Comparison of ENCODE assay signal across 23 mouse cellular contexts in the genomic region with DNA sequence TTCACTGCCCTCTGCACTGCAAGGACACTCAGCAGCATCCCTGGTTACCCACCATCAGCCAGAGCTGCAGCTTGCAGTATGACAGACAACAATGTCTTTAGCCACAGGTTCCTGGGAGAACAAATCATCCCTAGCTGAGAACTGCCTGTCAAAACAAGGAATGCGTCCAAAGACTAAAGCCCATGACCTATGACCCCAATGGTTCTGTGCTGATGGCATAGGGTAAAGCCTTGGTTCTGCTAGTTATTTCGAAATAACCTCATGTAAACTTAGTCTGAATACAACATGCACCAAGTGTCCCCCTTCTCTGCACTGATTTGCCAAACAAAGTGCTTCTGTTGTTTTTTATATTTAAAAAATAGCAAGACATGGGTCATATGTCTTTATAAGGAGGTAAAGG.
DNase-seq lines count a peak whose midpoint lies in the region; ATAC-seq and TF ChIP-seq lines count a peak whose summit lies in the region.
"Had no signal": no experiment of that assay in that cellular context is flagged by ENCODE, and none has a peak within 500 bp of the region (broad histone marks: within the 10 kb centered on the region; RNA-seq: fewer than 3 reads in every experiment).

No protein-coding gene starts in this region.

- peak; percentile 57 for DNase-seq in liver, adult 2 months (ENCODE audit: extremely low read depth, low read depth, low spot score)
- no peak for DNase-seq in spleen, adult 2 months (ENCODE audit: low read depth in 1 of 2, low spot score in 2 of 2)
- no peak for DNase-seq in spleen, postnatal 10 days (ENCODE audit: low spot score in 2 of 2)
- DNase-seq in gastrocnemius, postnatal 4 days (ENCODE audit: low spot score in 2 of 2): no peak
- DNase-seq: cerebellum, adult 18-20 months; cerebellum, adult 9-10 months; cerebellum, postnatal 14 days; forebrain, postnatal 0 days; gastrocnemius, postnatal 14 days; heart, adult 18-20 months; heart, postnatal 10 days; heart, postnatal 36 days had no signal

- H3K9me3 ChIP-seq in liver, embryonic 12.5 days (replicated peaks): no peaks in the 10 kb centered on the region
- H3K9me3 ChIP-seq: heart, embryonic 12.5 days; heart, embryonic 15.5 days; hindbrain, embryonic 10.5 days; hindbrain, embryonic 13.5 days had no signal

- no peak overlapping the region for H3K27ac ChIP-seq in liver, adult 2 months (replicated peaks; ENCODE audit: insufficient read depth, low read depth, low read length)
- H3K27ac ChIP-seq in liver, embryonic 12.5 days: no peak overlapping the region
- 0 out of 2 replicates have a peak overlapping the region, but pooled peaks have one; percentile 50 for H3K27ac ChIP-seq in spleen, adult 2 months (ENCODE audit: insufficient read depth, low read length)
- H3K27ac ChIP-seq in bone marrow macrophage, adult 2 months (ENCODE audit: insufficient read depth, low read depth, low read length): peak overlapping the region; percentile 93
- H3K27ac ChIP-seq in macrophage: peak overlapping the region; percentile 83
- H3K27ac ChIP-seq: gastrocnemius, adult 2 months; heart, embryonic 15.5 days; hindbrain, embryonic 10.5 days; hindbrain, embryonic 13.5 days had no signal

- no peaks in the 10 kb centered on the region for H3K36me3 ChIP-seq in liver, adult 2 months (ENCODE audit: control insufficient read depth, insufficient read depth, low read length)
- no peaks in the 10 kb centered on the region for H3K36me3 ChIP-seq in liver, embryonic 12.5 days
- H3K36me3 ChIP-seq in spleen, adult 2 months (ENCODE audit: control insufficient read depth, insufficient read depth, low read length): no peaks in the 10 kb centered on the region
- H3K36me3 ChIP-seq in macrophage (ENCODE audit: inconsistent target): no peaks in the 10 kb centered on the region
- H3K36me3 ChIP-seq: heart, embryonic 12.5 days; heart, embryonic 15.5 days; hindbrain, embryonic 10.5 days; hindbrain, embryonic 13.5 days had no signal

- H3K4me3 ChIP-seq in liver, adult 2 months (ENCODE audit: insufficient read depth, low read depth, low read length): no peak overlapping the region
- no peak overlapping the region for H3K4me3 ChIP-seq in liver, embryonic 12.5 days
- H3K4me3 ChIP-seq in spleen, adult 2 months (ENCODE audit: extremely low read depth, insufficient read depth, insufficient read length): no peak overlapping the region
- no peak overlapping the region for H3K4me3 ChIP-seq in bone marrow macrophage, adult 2 months (ENCODE audit: insufficient read depth, low read length)
- H3K4me3 ChIP-seq in macrophage (ENCODE audit: inconsistent target): no peak overlapping the region
- H3K4me3 ChIP-seq: gastrocnemius, adult 2 months; heart, embryonic 12.5 days; heart, embryonic 15.5 days; hindbrain, embryonic 10.5 days; hindbrain, embryonic 13.5 days had no signal

- peaks cover 4% of the 10 kb centered on the region; the same call in 1 of the 2 replicates for H3K4me1 ChIP-seq in liver, adult 2 months (ENCODE audit: control insufficient read depth, insufficient read depth, low read length)
- no peaks in the 10 kb centered on the region for H3K4me1 ChIP-seq in liver, embryonic 12.5 days
- peaks cover 51% of the 10 kb centered on the region for H3K4me1 ChIP-seq in spleen, adult 2 months (ENCODE audit: control insufficient read depth, insufficient read depth, insufficient read length)
- H3K4me1 ChIP-seq in bone marrow macrophage, adult 2 months (ENCODE audit: control insufficient read depth, insufficient read depth, low read length): peaks cover 80% of the 10 kb centered on the region
- H3K4me1 ChIP-seq: heart, embryonic 12.5 days; heart, embryonic 15.5 days had no signal

- no peaks in the 10 kb centered on the region for H3K27me3 ChIP-seq in liver, adult 2 months (ENCODE audit: control insufficient read depth, insufficient read depth, low read length)
- no peaks in the 10 kb centered on the region for H3K27me3 ChIP-seq in liver, embryonic 12.5 days (replicated peaks)
- no peaks in the 10 kb centered on the region for H3K27me3 ChIP-seq in spleen, adult 2 months (ENCODE audit: control insufficient read depth, insufficient read depth, low read length)
- H3K27me3 ChIP-seq: heart, embryonic 12.5 days; heart, embryonic 15.5 days; hindbrain, embryonic 13.5 days had no signal

- TF ChIP-seq CTCF in liver, adult 2 months (IDR thresholded peaks at IDR 0.05; ENCODE audit: low read depth, low read length): no peak
- TF ChIP-seq CTCF in spleen, adult 2 months (IDR thresholded peaks at IDR 0.05; ENCODE audit: extremely low read depth, insufficient read depth, insufficient read length, insufficient replicate concordance): no peak
- no peak for TF ChIP-seq CTCF in bone marrow macrophage, adult 2 months (IDR thresholded peaks at IDR 0.05; ENCODE audit: low read depth, low read length)

- no peak for ATAC-seq in liver, embryonic 12.5 days
- no peak for ATAC-seq in CD4-positive, CD25-positive, alpha-beta regulatory T cell, adult 4 months
- ATAC-seq: forebrain, embryonic 14.5 days; forebrain, postnatal 0 days; hindbrain, embryonic 16.5 days had no signal

- no peak overlapping the region for H3K4me2 ChIP-seq in liver, embryonic 12.5 days
- H3K4me2 ChIP-seq: heart, embryonic 12.5 days; heart, embryonic 15.5 days; hindbrain, embryonic 13.5 days had no signal

- WGBS in liver, adult 2 months: 33% methylated on average over 2 of the region's 2 CpGs
- WGBS in liver, embryonic 12.5 days (ENCODE audit: insufficient replicate concordance): 48% methylated on average over 2 of the region's 2 CpGs
- WGBS in spleen, adult 2 months: 76% methylated on average over 2 of the region's 2 CpGs
- 80% methylated on average over 2 of the region's 2 CpGs for WGBS in macrophage (ENCODE audit: missing documents)

- no peak overlapping the region for H3K9ac ChIP-seq in liver, adult 2 months (ENCODE audit: low read depth, low read length)
- no peak overlapping the region for H3K9ac ChIP-seq in liver, embryonic 12.5 days
- H3K9ac ChIP-seq: forebrain, postnatal 0 days; heart, embryonic 12.5 days; heart, embryonic 15.5 days; hindbrain, embryonic 13.5 days had no signal

- H3K79me2 ChIP-seq in liver, adult 2 months (ENCODE audit: control insufficient read depth, insufficient read depth, low read length): no peaks in the 10 kb centered on the region
- no peaks in the 10 kb centered on the region; the same call in 1 of the 2 replicates for H3K79me2 ChIP-seq in macrophage (ENCODE audit: inconsistent target)

- TF ChIP-seq POLR2A in liver, adult 2 months (IDR thresholded peaks at IDR 0.05; ENCODE audit: extremely low read depth, insufficient read depth, low read length): no peak
- no peak for TF ChIP-seq POLR2A in spleen, adult 2 months (IDR thresholded peaks at IDR 0.05; ENCODE audit: low read depth, low read length)
- TF ChIP-seq POLR2A in bone marrow macrophage, adult 2 months (IDR thresholded peaks at IDR 0.05; ENCODE audit: borderline replicate concordance, low read depth, low read length): no peak

Comparison
In these comparisons a context has a peak if more than half of its experiments do, and no peak if none do; other contexts are left out.
1. H3K27ac ChIP-seq: peak in spleen, adult 2 months (single experiment), bone marrow macrophage, adult 2 months (single experiment) and macrophage (single experiment); none in liver, adult 2 months (single experiment) and liver, embryonic 12.5 days (single experiment).